Mouse (Mus musculus): ENCODE data around the gene Kif1b.
"Not testable (repeated sequence)": the region's sequence is repeated elsewhere in the genome, so short reads cannot be mapped to it uniquely, and the experiment has no call there.

The Kif1b gene

DNA sequence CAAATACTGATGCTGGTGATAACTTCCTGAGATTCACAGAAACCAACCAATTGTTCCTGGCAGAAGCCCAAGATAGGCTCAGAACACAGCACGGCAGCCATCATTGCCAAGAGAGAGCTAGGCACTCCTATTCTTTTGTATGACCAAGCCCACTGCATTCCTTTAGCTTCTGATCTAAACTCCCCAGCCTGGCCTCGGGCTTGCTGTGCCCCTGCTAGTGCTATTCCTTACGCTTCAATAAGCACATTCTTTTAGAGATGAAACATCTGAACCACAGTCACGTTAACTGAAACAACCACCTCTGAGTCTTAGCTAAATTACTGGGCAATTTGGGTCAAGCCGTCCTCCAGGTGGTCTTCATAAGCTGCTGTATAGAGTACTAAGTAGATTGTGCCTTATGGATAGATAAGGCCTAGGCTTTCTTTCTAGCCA lies 87.4 kb downstream of the Kif1b start:
- no peak for DNase-seq (ENCODE audit: low spot score in 2 of 2)

- no peak for DNase-seq (ENCODE audit: low spot score in 2 of 2)
Measured at GRCm38 (mm10) chr4:149219401-149220041, 88.0 kb downstream of the Kif1b start.

DNA sequence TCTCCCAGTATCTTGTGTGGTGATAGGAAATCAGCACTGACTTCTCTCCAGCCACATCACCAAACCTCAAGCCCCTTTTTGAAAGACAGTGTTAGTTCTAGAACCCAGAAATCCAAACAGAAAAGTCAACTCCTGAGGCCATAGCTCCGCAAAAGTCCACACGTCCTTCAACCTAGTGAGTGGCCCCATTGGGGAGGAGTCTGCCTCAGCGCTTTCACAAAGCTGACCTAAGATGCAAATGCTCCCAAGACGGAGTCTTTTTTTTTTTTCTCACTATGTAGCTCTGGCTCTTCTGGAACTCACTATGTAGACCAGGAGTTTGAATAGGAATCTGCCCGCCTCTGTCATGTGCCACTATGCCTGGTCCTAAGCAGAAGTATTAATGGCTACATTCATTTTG lies 89.0 kb downstream of the Kif1b start:
- DNase-seq (ENCODE audit: low spot score in 2 of 2): no peak

DNA sequence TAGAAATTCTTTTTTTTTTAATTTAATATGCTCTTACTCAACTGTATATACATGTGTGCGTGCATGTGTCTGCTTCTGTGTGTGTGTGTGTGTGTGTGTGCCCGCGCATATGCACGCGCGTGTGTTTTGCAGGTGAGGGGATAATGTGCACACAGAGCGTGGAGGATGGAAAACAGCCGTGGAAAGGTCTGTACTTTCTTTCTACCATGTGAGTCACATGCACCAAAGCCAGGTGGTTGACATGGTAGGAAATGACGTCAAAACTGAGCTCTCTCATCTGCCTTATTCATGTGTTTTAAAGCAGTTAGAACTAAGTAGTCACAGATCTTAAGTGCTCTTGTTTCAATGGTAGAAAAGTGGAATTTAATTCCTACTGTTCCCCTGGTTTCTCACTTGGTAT lies 91.5 kb downstream of the Kif1b start:
- no peak for DNase-seq (ENCODE audit: low spot score in 2 of 2)

DNA sequence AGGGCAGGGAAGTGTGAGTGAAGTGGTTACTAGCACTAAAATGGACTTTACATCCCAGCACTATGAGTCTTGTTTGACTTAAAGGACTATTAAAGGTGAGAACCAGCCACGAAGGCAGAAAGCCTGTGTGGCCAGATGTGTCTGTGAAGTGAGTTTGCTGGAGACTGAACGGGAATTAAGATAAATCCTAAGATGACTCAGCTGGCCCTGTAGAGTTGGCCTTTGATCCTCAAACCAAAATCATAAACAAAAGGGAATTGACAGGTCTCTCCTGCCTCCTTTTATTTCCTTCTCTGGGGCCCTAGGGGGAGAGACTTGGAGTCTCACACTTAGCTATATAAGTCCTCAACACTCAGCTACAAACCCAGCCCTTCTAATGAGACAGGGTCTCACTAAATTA lies 92.1 kb downstream of the Kif1b start:
- no peak for DNase-seq (ENCODE audit: low spot score in 2 of 2)

- DNase-seq (ENCODE audit: low spot score in 2 of 2): not testable (repeated sequence)
Measured at GRCm38 (mm10) chr4:149214468-149214867, 93.0 kb downstream of the Kif1b start.

- DNase-seq (ENCODE audit: low spot score in 2 of 2): no peak
Measured at GRCm38 (mm10) chr4:149213466-149213865, 94.0 kb downstream of the Kif1b start.

GRCm38 (mm10) chr4:149211441-149211840 lies 96.1 kb downstream of the Kif1b start:
- DNase-seq (ENCODE audit: low spot score in 2 of 2): not testable (repeated sequence)

GRCm38 (mm10) chr4:149202467-149202866 lies 105.0 kb downstream of the Kif1b start:
- no peak for DNase-seq (ENCODE audit: low spot score in 2 of 2)

DNA sequence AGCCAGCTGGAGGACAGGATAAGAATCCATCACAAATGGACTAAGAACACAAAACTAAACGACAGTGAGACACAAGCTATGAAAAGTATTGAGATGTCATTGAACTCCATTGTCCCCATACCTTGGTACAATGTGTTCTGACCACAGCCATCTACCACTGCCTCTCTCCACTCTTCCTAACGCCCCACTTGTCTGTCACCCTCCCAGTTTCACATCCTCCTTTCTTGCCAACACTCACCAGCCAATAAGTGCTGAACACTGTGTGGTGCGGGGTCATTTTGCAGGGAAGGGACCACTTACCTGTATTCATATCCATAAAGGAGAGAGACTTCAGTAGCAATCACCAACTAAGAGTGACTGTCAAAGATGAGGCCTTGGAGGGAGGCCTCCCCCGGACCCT lies 106.4 kb downstream of the Kif1b start:
- DNase-seq (ENCODE audit: low spot score in 2 of 2): no peak

GRCm38 (mm10) chr4:149197180-149197579 lies 110.3 kb downstream of the Kif1b start:
- DNase-seq (ENCODE audit: low spot score in 2 of 2): no peak

DNA sequence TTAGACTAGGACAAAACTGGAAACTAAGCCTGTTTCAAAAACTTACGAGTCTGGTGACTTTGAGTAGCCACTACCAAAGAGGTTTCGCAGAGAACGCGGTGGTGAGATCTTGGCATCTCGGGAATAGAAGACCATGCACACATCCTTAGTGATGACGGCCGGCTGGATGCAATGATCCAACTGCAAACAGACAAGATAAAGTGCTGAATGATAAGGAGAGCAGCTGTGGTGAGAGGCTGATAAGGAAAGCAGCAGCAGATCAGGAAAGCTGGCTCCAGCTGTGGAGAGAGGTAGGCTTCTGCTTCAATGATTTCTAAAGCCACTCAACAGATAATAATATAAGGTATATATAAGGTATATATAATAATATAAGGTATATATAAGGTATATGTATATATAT lies 116.4 kb downstream of the Kif1b start:
- DNase-seq (ENCODE audit: low spot score in 2 of 2): no peak

DNA sequence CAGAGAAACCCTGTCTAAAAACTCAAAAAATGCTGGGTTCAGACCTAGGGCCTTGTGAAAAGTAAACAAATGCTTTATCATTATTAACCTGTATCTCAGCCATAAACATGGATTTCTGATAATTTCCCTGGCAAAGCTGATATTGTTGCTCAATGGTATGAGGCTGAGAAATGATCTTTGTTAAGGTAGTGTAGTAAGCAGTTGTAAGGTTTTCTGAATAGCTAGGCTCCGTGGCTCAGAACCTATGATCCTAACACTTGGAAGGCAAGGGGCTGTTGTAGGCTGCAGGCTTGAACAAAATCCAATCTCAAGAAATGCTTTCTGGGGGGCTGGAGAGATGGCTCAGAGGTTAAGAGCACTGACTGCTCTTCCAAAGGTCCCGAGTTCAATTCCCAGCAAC lies 118.9 kb downstream of the Kif1b start:
- DNase-seq (ENCODE audit: low spot score in 2 of 2): no peak

GRCm38 (mm10) chr4:149182755-149183154 lies 124.7 kb downstream of the Kif1b start:
- DNase-seq (ENCODE audit: low spot score in 2 of 2): no peak

DNA sequence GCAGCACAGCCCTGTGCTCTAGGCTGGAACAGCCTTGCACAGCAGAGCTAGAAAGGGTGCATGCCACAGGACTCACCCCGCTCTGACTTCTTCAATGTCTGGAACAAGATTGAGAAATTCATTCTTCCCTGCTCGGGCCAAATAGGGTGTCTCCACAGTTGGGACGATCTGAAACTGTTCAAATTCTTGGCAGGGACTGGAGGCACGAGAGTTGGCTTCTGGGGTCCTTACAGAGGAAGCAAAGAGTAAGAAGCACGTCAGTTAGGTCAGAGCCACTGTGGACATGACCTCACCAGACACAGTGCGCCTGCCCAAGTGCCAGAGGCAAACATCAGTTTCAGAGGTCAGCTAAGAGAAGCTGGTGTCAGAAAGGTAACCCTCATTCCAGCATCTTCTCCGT lies 125.3 kb downstream of the Kif1b start:
- DNase-seq (ENCODE audit: low spot score in 2 of 2): no peak

DNA sequence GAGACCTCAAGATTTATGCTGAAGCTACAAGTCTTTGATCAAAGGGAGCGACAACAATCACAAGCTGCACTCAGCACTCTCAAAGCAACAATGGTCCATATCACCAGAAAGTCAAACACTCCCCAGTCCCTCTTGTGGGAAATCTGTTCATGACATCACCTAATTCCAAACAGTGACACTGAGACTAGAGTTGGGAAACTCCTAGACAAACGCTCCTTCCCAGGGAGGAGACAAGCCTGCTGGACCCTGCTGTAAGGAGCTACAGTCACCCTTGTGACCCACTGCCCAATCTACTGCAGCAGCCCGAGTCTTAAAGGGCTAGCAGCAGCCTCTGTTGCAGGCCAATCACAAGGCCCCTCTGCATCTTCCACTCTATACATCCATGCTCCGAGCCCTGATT lies 127.9 kb downstream of the Kif1b start:
- no peak for DNase-seq (ENCODE audit: low spot score in 2 of 2)

DNA sequence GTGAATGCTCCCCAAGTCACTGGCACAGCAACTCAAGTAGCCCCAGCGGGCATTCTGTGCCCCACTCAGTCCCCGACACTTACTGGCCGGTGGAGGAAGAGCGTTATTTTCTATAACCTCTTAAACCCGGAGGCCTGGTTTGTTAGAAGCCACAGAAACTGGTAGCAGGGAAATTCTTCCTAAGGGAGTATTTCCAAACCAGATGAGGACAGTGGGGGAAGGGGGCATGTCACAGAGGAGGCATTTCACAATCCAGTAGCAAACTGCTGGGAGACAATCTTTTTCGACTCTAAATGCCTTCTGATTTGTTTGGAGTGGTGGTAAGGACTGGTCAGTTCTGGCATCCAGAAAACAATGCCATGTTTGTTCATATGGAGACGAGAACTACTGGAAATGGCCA lies 128.3 kb downstream of the Kif1b start:
- no peak for DNase-seq (ENCODE audit: low spot score in 2 of 2)

DNA sequence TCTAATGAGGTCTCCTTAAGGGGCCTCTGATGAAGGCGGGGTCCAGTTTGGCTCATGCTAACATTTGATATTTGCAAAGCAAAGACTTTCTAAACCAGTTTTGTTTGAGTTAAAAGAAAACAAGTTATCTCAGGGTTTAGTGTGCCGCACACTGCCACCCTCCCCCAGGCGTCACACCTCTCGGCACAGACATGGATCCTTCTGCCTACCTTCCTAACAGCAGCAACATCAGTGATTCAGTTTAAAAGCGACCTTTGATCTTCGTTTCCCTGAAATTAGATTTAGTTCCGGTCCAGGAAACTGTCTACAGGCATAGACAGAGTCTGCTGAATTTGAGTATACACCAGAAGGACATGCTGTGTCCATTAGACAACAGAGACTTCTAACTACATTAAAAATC lies 129.2 kb downstream of the Kif1b start:
- DNase-seq (ENCODE audit: low spot score in 2 of 2): no peak

DNA sequence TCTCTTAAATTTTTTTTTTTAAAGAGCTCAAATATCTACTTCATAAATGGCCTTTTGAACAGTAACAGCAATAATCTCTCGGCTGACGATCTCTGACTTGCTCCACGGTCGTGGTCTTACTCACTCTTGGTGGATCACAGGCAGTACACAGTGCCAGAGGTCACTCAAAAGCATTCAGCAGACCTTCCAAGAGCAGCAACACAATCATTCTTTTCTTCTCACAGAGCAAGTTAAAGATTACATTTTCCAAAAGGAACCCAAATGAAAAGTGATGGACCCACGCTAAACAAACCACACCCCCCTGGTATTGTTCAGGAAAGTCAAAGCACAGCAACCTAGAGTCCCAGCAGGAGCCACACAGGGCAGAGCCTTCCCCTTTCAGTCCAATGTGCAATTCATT lies 130.4 kb downstream of the Kif1b start:
- no peak for DNase-seq (ENCODE audit: low spot score in 2 of 2)

- DNase-seq (ENCODE audit: low spot score in 2 of 2): no peak
Measured at GRCm38 (mm10) chr4:149176645-149177044, 130.8 kb downstream of the Kif1b start.

- DNase-seq (ENCODE audit: low spot score in 2 of 2): no peak
Measured at GRCm38 (mm10) chr4:149173661-149174060, 133.8 kb downstream of the Kif1b start.

GRCm38 (mm10) chr4:149172666-149173065 lies 134.8 kb downstream of the Kif1b start:
- DNase-seq (ENCODE audit: low spot score in 2 of 2): no peak

DNA sequence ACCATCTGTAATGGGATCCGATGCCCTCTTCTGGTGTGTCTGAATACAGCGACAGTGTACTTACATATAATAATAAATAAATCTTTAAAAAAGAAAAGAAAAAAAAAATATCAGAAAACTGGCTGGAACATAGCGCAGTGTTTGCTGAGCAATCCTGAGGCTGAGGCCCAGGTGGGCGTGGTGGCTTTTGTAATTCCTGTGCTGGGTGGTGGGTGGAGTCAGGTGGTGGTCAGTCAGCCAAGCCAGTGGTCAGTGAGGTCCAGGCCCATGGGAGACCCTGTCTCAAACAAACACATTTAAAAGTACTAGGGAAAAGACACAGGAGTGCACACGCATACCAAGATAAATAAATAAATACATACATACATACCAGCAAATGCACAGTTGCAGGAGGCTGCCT lies 135.4 kb downstream of the Kif1b start:
- DNase-seq (ENCODE audit: low spot score in 2 of 2): no peak

- no peak for DNase-seq (ENCODE audit: low spot score in 2 of 2)
Measured at GRCm38 (mm10) chr4:149171581-149171981, 135.9 kb downstream of the Kif1b start.
